Mouse (Mus musculus): ENCODE measurements around the gene Myo1a.

DNA sequence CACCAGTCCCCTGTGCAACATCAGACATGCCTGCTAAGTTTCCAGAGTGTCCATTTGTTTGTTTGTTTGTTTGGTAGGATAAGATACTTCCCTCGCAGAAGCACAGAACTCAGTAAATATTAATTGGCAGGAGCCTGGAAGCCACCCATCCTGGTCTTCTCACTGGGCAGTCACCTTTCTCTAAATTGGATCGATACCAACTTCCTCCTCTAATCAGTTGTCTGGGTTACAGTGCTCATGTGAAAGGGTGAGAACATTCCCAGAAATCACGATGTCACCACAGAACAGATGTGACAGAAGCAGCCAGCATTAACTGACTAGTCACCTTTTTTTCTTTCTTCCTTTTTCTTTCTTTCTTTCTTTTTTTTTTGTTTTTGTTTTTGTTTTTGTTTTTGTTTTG is 50.3 kb downstream of the Myo1a start:
- TF ChIP-seq POLR2A (IDR thresholded peaks at IDR 0.05; ENCODE audit: low read depth, low read length) (no peak), CTCF (IDR thresholded peaks at IDR 0.05; ENCODE audit: borderline replicate concordance, insufficient read depth, low read length) (no peak)

All from embryonic fibroblast, embryonic 13.5 days (primary cell).